ENCODE assay signal across 16 mouse cellular contexts in genomic region chr19:32510267-32510666, GRCm38 (mm10). TPM values are rescaled to one million over a fixed set of nuclear protein-coding genes. Genes with fewer than 3 reads are reported as not detected.
DNase-seq lines count a peak whose midpoint lies in the region; ATAC-seq and TF ChIP-seq lines count a peak whose summit lies in the region.
"Had no signal": no experiment of that assay in that cellular context is flagged by ENCODE, and none has a peak within 500 bp of the region (broad histone marks: within the 10 kb centered on the region; RNA-seq: fewer than 3 reads in every experiment).

No protein-coding gene starts in this region.

- H3K27ac ChIP-seq in midbrain, postnatal 0 days (ENCODE audit: low read depth, low read length), result no peak overlapping the region
- no peak overlapping the region for H3K27ac ChIP-seq in midbrain, embryonic 16.5 days (ENCODE audit: low read length)
- H3K27ac ChIP-seq in liver, embryonic 13.5 days, result peak overlapping the region; percentile 90
- H3K27ac ChIP-seq: embryonic facial prominence, embryonic 12.5 days; heart, adult 2 months; hindbrain, embryonic 10.5 days had no signal

- no peaks in the 10 kb centered on the region for H3K27me3 ChIP-seq in midbrain, postnatal 0 days (ENCODE audit: insufficient read depth, low read length)
- H3K27me3 ChIP-seq in midbrain, embryonic 16.5 days (ENCODE audit: control insufficient read depth, insufficient read depth, low read depth, low read length), result no peaks in the 10 kb centered on the region
- H3K27me3 ChIP-seq in liver, embryonic 13.5 days, result no peaks in the 10 kb centered on the region
- H3K27me3 ChIP-seq: embryonic facial prominence, embryonic 12.5 days; Patski had no signal

- 91% methylated on average over 3 of the region's 3 CpGs for WGBS in midbrain, postnatal 0 days
- 91% methylated on average over 3 of the region's 3 CpGs for WGBS in midbrain, embryonic 16.5 days
- WGBS in liver, embryonic 13.5 days (ENCODE audit: insufficient replicate concordance), result 25% methylated on average over 3 of the region's 3 CpGs

- 0 out of 2 replicates have a peak, but pooled peaks have one; percentile 23 for ATAC-seq in midbrain, postnatal 0 days (ENCODE audit: low FRiP score)
- ATAC-seq in midbrain, embryonic 16.5 days, result no peak
- peak; percentile 77 for ATAC-seq in liver, embryonic 13.5 days (ENCODE audit: low read depth)
- ATAC-seq: CD4-positive, CD25-positive, alpha-beta regulatory T cell, adult 4 months; Patski had no signal

- no peak for DNase-seq in midbrain, postnatal 0 days (ENCODE audit: low spot score)
- DNase-seq in kidney, adult 9 months, result peak; percentile 80
- DNase-seq in liver, embryonic 13.5 days, result peak; percentile 50
- DNase-seq in cerebellum, postnatal 10 days, result no peak
- DNase-seq in thymus, postnatal 14 days, result no peak
- no peak for DNase-seq in spleen, postnatal 10 days (ENCODE audit: low spot score in 2 of 2)
- DNase-seq in ovary, adult 18-20 months (ENCODE audit: low spot score), result no peak
- DNase-seq: adrenal gland, adult 2 months; heart, adult 2 months; lung, adult 18-20 months had no signal

- no peak overlapping the region for H3K4me3 ChIP-seq in midbrain, postnatal 0 days (ENCODE audit: low read depth, low read length)
- no peak overlapping the region for H3K4me3 ChIP-seq in midbrain, embryonic 16.5 days (ENCODE audit: low read depth, low read length)
- H3K4me3 ChIP-seq in liver, embryonic 13.5 days (replicated peaks), result peak overlapping the region; percentile 25
- H3K4me3 ChIP-seq: embryonic facial prominence, embryonic 12.5 days; heart, adult 2 months; hindbrain, embryonic 10.5 days had no signal

- TF ChIP-seq CTCF in midbrain, postnatal 0 days (IDR thresholded peaks at IDR 0.05), result no peak

- no peak overlapping the region for H3K4me2 ChIP-seq in midbrain, postnatal 0 days (ENCODE audit: low read depth, low read length, poor library complexity, severe bottlenecking)
- H3K4me2 ChIP-seq in midbrain, embryonic 16.5 days (ENCODE audit: low read length), result no peak overlapping the region
- peak overlapping the region; percentile 60 for H3K4me2 ChIP-seq in liver, embryonic 13.5 days
- H3K4me2 ChIP-seq: embryonic facial prominence, embryonic 12.5 days; midbrain, embryonic 11.5 days had no signal

- H3K36me3 ChIP-seq in midbrain, postnatal 0 days (ENCODE audit: insufficient read depth, low read length), result peaks cover 22% of the 10 kb centered on the region
- H3K36me3 ChIP-seq in midbrain, embryonic 16.5 days (ENCODE audit: control insufficient read depth, insufficient read depth, low read length), result peaks cover 27% of the 10 kb centered on the region
- peaks cover 86% of the 10 kb centered on the region for H3K36me3 ChIP-seq in liver, embryonic 13.5 days

- H3K4me1 ChIP-seq in midbrain, postnatal 0 days (ENCODE audit: insufficient read depth, low read length), result no peaks in the 10 kb centered on the region
- no peaks in the 10 kb centered on the region for H3K4me1 ChIP-seq in midbrain, embryonic 16.5 days (ENCODE audit: control insufficient read depth, insufficient read depth, low read length)
- peaks cover 60% of the 10 kb centered on the region for H3K4me1 ChIP-seq in liver, embryonic 13.5 days (replicated peaks)
- H3K4me1 ChIP-seq: hindbrain, embryonic 10.5 days had no signal

- H3K9me3 ChIP-seq in midbrain, postnatal 0 days (ENCODE audit: low read length), result 0 out of 2 replicates have a peak, but pooled peaks cover 2% of the 10 kb centered on the region
- no peaks in the 10 kb centered on the region for H3K9me3 ChIP-seq in midbrain, embryonic 16.5 days (replicated peaks; ENCODE audit: control insufficient read depth, low read length, poor library complexity, severe bottlenecking)
- 0 out of 2 replicates have a peak, but pooled peaks cover 5% of the 10 kb centered on the region for H3K9me3 ChIP-seq in liver, embryonic 13.5 days (replicated peaks)
- H3K9me3 ChIP-seq: hindbrain, embryonic 10.5 days had no signal

- no peak overlapping the region for H3K9ac ChIP-seq in midbrain, postnatal 0 days (replicated peaks; ENCODE audit: low read length, poor library complexity, severe bottlenecking)
- H3K9ac ChIP-seq in midbrain, embryonic 16.5 days (ENCODE audit: low read depth, low read length), result no peak overlapping the region
- peak overlapping the region; percentile 50 for H3K9ac ChIP-seq in liver, embryonic 13.5 days
- H3K9ac ChIP-seq: embryonic facial prominence, embryonic 12.5 days had no signal

RNA-seq across cellular contexts. Expression of gene Minpp1, which starts 24.7 kb away (rescaled TPM):
- total RNA-seq in midbrain, postnatal 0 days (2014; rRNA removed), result 92.6 and 122 TPM in 2 replicates
- polyA plus RNA-seq in midbrain, postnatal 0 days (2015; fragmentation: Nextera tagmentation; extraction: Ambion mirVana), result 63.1 and 70.2 TPM in 2 replicates
- 64.4 and 65.4 TPM in 2 replicates for polyA plus RNA-seq in midbrain, embryonic 16.5 days (2015; fragmentation: Nextera tagmentation; extraction: Ambion mirVana)
- polyA plus RNA-seq in liver, embryonic 13.5 days (2015; fragmentation: Nextera tagmentation; extraction: Ambion mirVana), result 99.9 and 110 TPM in 2 replicates

RNA-seq across cellular contexts. Expression of gene Rpl9-ps6, which starts 43.9 kb away (rescaled TPM):
- 39.8 and 71.7 TPM in 2 replicates for total RNA-seq in midbrain, postnatal 0 days (2014; rRNA removed)
- 48.9 and 51.6 TPM in 2 replicates for polyA plus RNA-seq in midbrain, postnatal 0 days (2015; fragmentation: Nextera tagmentation; extraction: Ambion mirVana)
- polyA plus RNA-seq in midbrain, embryonic 16.5 days (2015; fragmentation: Nextera tagmentation; extraction: Ambion mirVana), result 44.7 and 48.2 TPM in 2 replicates
- 99.8 and 126 TPM in 2 replicates for polyA plus RNA-seq in liver, embryonic 13.5 days (2015; fragmentation: Nextera tagmentation; extraction: Ambion mirVana)

Comparison
In these comparisons a context has a peak if more than half of its experiments do, and no peak if none do; other contexts are left out.
1. DNase-seq: peak in kidney, adult 9 months (single experiment) and liver, embryonic 13.5 days (single experiment); none in midbrain, postnatal 0 days (single experiment), cerebellum, postnatal 10 days (0 of 2), thymus, postnatal 14 days (single experiment), spleen, postnatal 10 days (0 of 2) and ovary, adult 18-20 months (single experiment).